Mouse (Mus musculus) intestine, postnatal 0 days (tissue): Measurements from ENCODE around the gene Dock10. TPM values are rescaled to one million over a fixed set of nuclear protein-coding genes. Genes with fewer than 3 reads are reported as not detected.
"Not testable (repeated sequence)": the region's sequence is repeated elsewhere in the genome, so short reads cannot be mapped to it uniquely, and the experiment has no call there.

ENCODE experiments used
- ATAC-seq: fragments of 200-750 bp; cut with Nextera tagmentation; 2 replicates; pipeline ENCODE4 v1.8.0; 2017; ENCODE audit warnings: mild to moderate bottlenecking, moderate TSS enrichment, moderate library complexity
- H3K27ac ChIP-seq: fragments of 300-500 bp; sonication (generic); 2 replicates; pipeline ENCODE4 v1.5.1; 2014; ENCODE audit warnings: mild to moderate bottlenecking, low read depth, low read length, moderate library complexity
- H3K27me3 ChIP-seq: fragments of 300-500 bp; sonication (generic); replicated peaks from 2 replicates; pipeline ENCODE4 v1.6.1; 2014; ENCODE audit warnings: low read length, mixed read lengths; ENCODE audit not compliant: control insufficient read depth, insufficient read depth
- H3K36me3 ChIP-seq: fragments of 300-500 bp; sonication (generic); 2 replicates; pipeline ENCODE4 v1.6.1; 2014; ENCODE audit warnings: mild to moderate bottlenecking, moderate library complexity; ENCODE audit not compliant: control insufficient read depth, insufficient read depth
- H3K4me1 ChIP-seq: fragments of 300-500 bp; sonication (generic); replicated peaks from 2 replicates; pipeline ENCODE4 v1.6.1; 2014; ENCODE audit warnings: antibody characterized with exemption, low read length, mixed read lengths; ENCODE audit not compliant: control insufficient read depth, insufficient read depth
- H3K4me2 ChIP-seq: fragments of 300-500 bp; sonication (generic); replicated peaks from 2 replicates; pipeline ENCODE4 v1.6.1; 2014; ENCODE audit warnings: low read depth, mild to moderate bottlenecking, moderate library complexity
- H3K4me3 ChIP-seq: fragments of 300-500 bp; sonication (generic); 2 replicates; pipeline ENCODE4 v1.5.1; 2014; ENCODE audit warnings: low read depth, low read length
- H3K9ac ChIP-seq: fragments of 300-500 bp; sonication (generic); 2 replicates; pipeline ENCODE4 v1.6.1; 2014; ENCODE audit warnings: mild to moderate bottlenecking, low read depth, low read length
- H3K9me3 ChIP-seq: fragments of 300-500 bp; sonication (generic); 2 replicates; pipeline ENCODE4 v1.6.1; 2016; ENCODE audit warnings: mixed run types; ENCODE audit not compliant: control insufficient read depth
- CTCF ChIP-seq: sonication (generic); IDR thresholded peaks from 2 replicates; pipeline ENCODE4 v1.5.1; 2016; ENCODE audit warnings: low read depth, mild to moderate bottlenecking, control low read depth, antibody characterized with exemption, moderate library complexity
- WGBS: fragments of 180-500 bp; shearing (Covaris S2); extraction: QIAGEN DNeasy Blood & Tissue Kit; methylation state at CpG from one replicate; pipeline ENCODE4 v1.1.7; 2014; 5-methylcytosine and 5-hydroxymethylcytosine counted together
- polyA plus RNA-seq: library from polyadenylated mRNA; unstranded; fragments of >200 nt; fragmentation: Nextera tagmentation; extraction: Ambion mirVana; gene quantifications from 2 replicates; pipeline ENCODE4 v1.2.1, GENCODE M21; 2015

The Dock10 gene
- polyA plus RNA-seq, 1 experiment from 2014 or later, result 2.1 TPM

DNA sequence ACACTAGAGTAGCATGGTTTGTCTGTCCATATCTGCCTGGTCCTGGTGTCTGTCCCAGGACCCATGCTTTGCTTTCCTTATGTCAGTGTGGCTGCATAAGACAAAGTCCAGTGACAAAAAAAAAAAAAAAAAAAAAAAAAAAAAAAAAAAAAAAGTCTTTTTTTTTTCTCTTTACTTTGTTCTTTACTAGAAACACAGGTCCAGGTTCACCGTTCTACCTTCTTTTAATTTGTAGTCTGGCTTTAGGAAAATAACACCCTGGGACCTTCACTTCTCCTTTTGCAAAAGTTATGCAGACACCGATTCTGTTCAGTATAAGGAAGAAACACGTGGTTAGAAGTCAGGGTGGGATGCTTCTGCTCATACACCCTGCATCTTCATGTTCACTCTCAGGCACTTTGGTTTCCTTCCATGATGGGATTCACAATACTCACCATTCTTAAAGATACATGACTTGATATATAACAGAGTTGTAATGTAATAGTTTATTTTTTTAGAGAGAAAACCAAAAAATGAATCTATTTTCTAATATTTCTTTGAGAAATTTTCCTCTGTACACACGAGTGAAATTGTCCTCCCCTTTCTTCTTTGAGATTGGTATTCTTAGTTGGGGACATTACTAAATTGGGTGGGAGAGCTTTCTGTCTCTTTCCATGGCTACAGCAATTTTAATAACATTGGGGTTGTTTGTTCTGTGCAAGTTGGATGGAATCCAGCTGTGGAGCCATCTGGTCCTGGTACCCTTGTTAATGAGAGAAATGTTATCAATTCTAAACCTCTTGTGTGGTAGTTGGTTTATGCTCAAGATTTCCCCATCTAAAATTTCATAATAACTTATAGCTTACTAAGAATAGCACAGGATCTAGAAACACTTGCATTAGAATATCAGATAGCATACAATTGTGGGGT is 5.0 kb upstream of the Dock10 start:
- Histone ChIP-seq H3K9ac (no peak overlapping the region), H3K27me3 (peaks cover 7% of the 10 kb centered on the region; the same call in 1 of the 2 replicates), H3K4me1 (no peaks in the 10 kb centered on the region), H3K27ac (no peak overlapping the region), H3K36me3 (no peaks in the 10 kb centered on the region), H3K4me2 (no peak overlapping the region), H3K9me3 (no peaks in the 10 kb centered on the region), H3K4me3 (no peak overlapping the region)
- TF ChIP-seq CTCF, result no peak
- 63% methylated on average over 4 of the region's 4 CpGs for WGBS
- no peak for ATAC-seq

DNA sequence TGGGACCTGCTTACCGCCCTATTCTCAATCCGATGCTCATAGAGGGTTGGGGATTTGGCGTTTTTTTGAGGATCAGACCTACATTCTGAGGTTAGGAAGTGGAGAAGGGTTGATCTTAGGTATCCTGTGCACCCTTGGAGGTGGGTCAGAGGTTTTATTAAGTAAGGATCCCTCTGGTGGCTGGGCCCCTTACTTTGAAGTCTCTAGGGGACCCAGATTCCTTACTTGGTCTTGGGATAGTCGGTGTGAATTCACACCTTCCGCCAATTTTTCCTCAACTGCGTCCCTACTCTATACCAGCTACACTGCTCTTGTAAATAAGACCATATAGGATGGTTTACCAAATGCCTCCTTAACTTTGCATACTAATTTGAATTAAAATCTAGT is 464 bp upstream of the Dock10 start:
- H3K4me1 ChIP-seq, result no peaks in the 10 kb centered on the region
- ATAC-seq, result no peak
- H3K9ac ChIP-seq, result no peak overlapping the region
- no peaks in the 10 kb centered on the region for H3K36me3 ChIP-seq
- H3K4me2 ChIP-seq, result peak overlapping the region; percentile 70
- no peaks in the 10 kb centered on the region for H3K9me3 ChIP-seq
- H3K27ac ChIP-seq, result no peak overlapping the region
- peak overlapping the region; percentile 45 for H3K4me3 ChIP-seq
- 11% methylated on average over 6 of the region's 6 CpGs for WGBS
- TF ChIP-seq CTCF, result no peak
- H3K27me3 ChIP-seq, result peaks cover 20% of the 10 kb centered on the region; the same call in 1 of the 2 replicates

DNA sequence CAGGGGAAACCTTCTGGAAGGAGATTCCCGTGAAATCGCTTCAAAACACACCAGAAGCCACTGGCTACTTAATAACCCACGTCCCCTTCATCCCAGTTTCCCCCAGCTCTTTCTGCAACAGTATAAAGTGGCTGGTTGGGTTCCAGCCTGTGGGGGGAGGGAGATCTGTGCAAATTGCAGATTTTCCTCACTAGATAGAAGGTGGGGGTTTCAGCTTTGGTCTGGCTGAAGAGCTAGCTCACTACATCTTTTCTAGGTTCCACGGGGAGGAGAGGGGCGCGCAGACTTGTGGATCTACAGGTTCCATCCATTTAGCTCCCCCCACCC is 714 bp downstream of the Dock10 start:
- no peaks in the 10 kb centered on the region for H3K9me3 ChIP-seq
- no peak for ATAC-seq
- no peaks in the 10 kb centered on the region for H3K36me3 ChIP-seq
- peak overlapping the region; percentile 45 for H3K4me3 ChIP-seq
- peaks cover 20% of the 10 kb centered on the region; the same call in 1 of the 2 replicates for H3K27me3 ChIP-seq
- H3K4me2 ChIP-seq, result peak overlapping the region; percentile 70
- WGBS, result 0% methylated on average over 6 of the region's 6 CpGs
- H3K9ac ChIP-seq, result no peak overlapping the region
- H3K27ac ChIP-seq, result no peak overlapping the region
- no peak for TF ChIP-seq CTCF
- H3K4me1 ChIP-seq, result no peaks in the 10 kb centered on the region

DNA sequence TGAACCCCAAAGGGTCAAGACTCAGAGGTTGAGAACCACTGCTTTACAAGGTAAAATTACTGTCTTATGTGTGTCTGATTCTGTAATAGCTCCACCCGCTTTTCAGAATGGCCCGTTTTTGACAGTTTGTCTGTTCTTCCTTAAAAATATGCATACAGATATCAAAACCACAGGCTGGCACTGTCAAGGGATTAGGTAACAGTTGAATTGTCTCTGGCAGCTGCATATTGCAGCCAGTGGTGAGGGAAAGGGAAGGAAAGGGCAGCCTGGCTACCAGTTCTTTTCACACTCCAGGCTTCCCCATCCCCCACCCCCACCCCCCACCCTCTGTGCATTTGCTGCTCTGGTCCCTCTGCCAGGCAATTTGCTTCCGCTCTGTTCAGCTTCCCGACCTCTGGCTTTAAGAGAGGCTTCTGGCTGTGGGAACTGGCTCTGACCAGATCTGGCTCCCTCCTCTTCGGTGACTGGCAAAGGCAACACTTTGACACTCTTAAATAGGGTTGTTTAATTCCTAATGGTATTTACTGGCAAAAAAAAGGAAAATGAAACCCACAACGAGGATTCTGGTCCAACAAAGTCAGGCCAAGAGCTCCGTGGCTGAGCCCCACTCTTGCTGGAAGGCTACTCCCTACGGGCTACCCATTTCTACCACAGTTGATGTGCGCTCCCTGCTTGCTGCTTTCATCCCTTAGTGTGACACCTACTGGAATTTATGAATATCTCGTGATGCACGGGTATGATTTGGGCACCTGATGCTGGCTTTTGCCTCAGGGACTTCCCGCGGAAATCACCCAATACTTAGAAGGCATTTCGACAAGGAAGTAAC is 1.3 kb downstream of the Dock10 start:
- Histone ChIP-seq H3K9ac (no peak overlapping the region), H3K27me3 (peaks cover 20% of the 10 kb centered on the region; the same call in 1 of the 2 replicates), H3K27ac (no peak overlapping the region), H3K4me3 (peak overlapping the region; percentile 45), H3K9me3 (no peaks in the 10 kb centered on the region), H3K4me2 (peak overlapping the region; percentile 70), H3K36me3 (no peaks in the 10 kb centered on the region), H3K4me1 (no peaks in the 10 kb centered on the region)
- 12% methylated on average over 14 of the region's 14 CpGs for WGBS
- TF ChIP-seq CTCF, result peak; percentile 25; the same call in 1 of the 2 replicates
- no peak for ATAC-seq

DNA sequence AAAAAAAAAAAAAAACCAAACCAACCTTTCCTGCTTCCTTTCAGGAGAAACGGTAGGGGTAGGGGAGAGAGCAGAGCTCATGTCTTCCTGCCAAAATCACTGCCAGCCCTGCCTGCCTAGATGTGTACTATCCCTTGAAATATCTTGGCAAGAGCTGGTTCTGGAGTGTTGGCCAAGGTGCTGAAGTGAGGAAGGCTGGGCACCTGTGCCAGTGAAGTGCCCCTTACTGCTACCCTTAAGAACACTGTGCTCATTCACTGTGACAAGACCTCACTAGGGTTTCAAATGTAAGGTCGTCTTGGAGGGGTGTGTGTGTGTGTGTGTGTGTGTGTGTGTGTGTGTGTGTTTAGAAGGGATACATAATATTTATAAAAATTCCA is 2.3 kb downstream of the Dock10 start:
- 46% methylated on average over 2 of the region's 2 CpGs for WGBS
- Histone ChIP-seq H3K9me3 (no peaks in the 10 kb centered on the region), H3K4me3 (no peak overlapping the region), H3K9ac (no peak overlapping the region), H3K27ac (no peak overlapping the region), H3K4me1 (no peaks in the 10 kb centered on the region), H3K27me3 (peaks cover 20% of the 10 kb centered on the region; the same call in 1 of the 2 replicates), H3K4me2 (no peak overlapping the region), H3K36me3 (no peaks in the 10 kb centered on the region)
- no peak for ATAC-seq
- TF ChIP-seq CTCF, result no peak

DNA sequence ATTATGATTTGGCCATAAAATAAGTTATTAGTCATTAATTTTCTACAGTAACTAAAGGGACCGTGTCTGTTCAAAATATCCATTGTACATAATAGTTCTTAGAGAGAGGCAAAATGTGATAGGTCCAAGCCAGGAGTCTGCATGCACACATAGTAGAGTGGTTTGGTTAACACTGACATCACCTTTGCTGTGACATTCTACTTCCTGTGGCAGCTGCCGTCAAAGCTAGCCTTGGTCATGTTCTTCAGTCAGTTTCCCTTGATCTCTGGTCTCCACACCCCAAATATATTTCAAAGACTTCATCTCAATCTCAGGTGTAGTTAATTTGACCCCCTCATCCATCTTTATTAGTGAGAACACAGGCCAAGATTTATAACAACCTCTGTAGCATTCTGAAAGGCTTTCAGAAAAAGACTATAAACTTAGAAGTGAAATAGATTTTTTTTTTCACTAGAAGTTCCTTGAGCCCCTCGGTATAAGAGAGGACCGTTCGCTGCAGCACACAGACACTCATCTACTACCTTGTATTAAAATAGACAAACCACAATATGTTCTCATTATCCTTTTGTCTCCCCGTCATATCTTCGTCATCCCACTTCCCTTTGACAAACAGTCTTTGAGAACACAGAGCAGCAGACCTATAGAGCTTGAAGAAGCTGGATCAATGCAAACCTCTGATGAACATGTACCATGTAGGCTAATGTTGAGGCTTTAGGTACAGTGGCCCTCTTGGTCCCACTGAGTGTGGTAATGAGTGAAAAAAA is 2.8 kb downstream of the Dock10 start:
- Histone ChIP-seq H3K4me3 (no peak overlapping the region), H3K4me2 (no peak overlapping the region), H3K36me3 (no peaks in the 10 kb centered on the region), H3K27me3 (peaks cover 20% of the 10 kb centered on the region; the same call in 1 of the 2 replicates), H3K9me3 (no peaks in the 10 kb centered on the region), H3K27ac (no peak overlapping the region), H3K9ac (no peak overlapping the region), H3K4me1 (no peaks in the 10 kb centered on the region)
- 78% methylated on average over 7 of the region's 7 CpGs for WGBS
- no peak for TF ChIP-seq CTCF
- no peak for ATAC-seq

DNA sequence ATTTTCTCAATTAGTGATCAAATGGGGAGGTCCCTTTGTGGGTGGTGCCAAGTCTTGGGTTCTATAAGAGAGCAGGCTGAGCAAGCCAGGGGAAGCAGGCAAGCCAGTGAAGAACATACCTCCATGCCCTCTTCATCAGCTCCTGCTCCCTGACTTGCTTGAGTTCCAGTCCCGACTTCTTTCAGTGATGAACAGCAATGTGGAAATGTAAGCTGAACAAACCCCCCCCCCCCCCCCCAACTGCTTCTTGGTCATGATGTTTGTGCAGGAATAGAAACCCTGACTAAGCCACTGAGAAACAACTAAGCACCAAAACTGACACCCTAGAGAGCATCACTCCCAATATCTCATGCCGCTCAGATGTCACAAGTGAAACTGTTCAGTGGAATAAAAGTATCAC is 9.2 kb downstream of the Dock10 start:
- H3K36me3 ChIP-seq, H3K4me3 ChIP-seq, ATAC-seq, H3K9ac ChIP-seq, H3K9me3 ChIP-seq, H3K4me2 ChIP-seq, H3K27me3 ChIP-seq, H3K4me1 ChIP-seq, H3K27ac ChIP-seq: not testable (repeated sequence)
- 94% methylated on average over 2 of the region's 2 CpGs for WGBS
